ENCODE assay signal across 28 mouse cellular contexts in genomic region chr11:90452134-90452533, GRCm38 (mm10).
A peak's percentile ranks its signal among the peaks of the same experiment; 100 is the strongest.
DNase-seq lines count a peak whose midpoint lies in the region; ATAC-seq and TF ChIP-seq lines count a peak whose summit lies in the region.
"Had no signal": no experiment of that assay in that cellular context is flagged by ENCODE, and none has a peak within 500 bp of the region (broad histone marks: within the 10 kb centered on the region; RNA-seq: fewer than 3 reads in every experiment).

No protein-coding gene starts in this region.

- ATAC-seq in forebrain, embryonic 14.5 days = no peak
- ATAC-seq in hindbrain, embryonic 15.5 days (ENCODE audit: low FRiP score, low read depth) = no peak
- ATAC-seq in hindbrain, embryonic 12.5 days (ENCODE audit: low FRiP score) = no peak
- ATAC-seq in midbrain, embryonic 16.5 days = peak; percentile 60; the same call in 1 of the 2 replicates
- no peak for ATAC-seq in midbrain, embryonic 13.5 days
- no peak for ATAC-seq in midbrain, postnatal 0 days (ENCODE audit: low FRiP score)

- peak; percentile 25 for DNase-seq in forebrain, embryonic 14.5 days (ENCODE audit: low spot score)
- DNase-seq in forebrain, embryonic 10.5 days (ENCODE audit: extremely low spot score, low spot score) = no peak
- DNase-seq in midbrain, postnatal 0 days (ENCODE audit: low spot score) = peak; percentile 53
- no peak for DNase-seq in yolk sac, embryonic 10.5 days (ENCODE audit: low spot score)
- DNase-seq: adrenal gland, adult 2 months; adrenal gland, postnatal 36 days; cerebellum, postnatal 25 days; gastrocnemius, postnatal 25 days; heart, adult 18-20 months; heart, postnatal 4 days; kidney, adult 18-20 months; kidney, postnatal 36 days; lung, postnatal 4 days; right cerebral cortex, postnatal 25 days had no signal

- no peaks in the 10 kb centered on the region for H3K27me3 ChIP-seq in forebrain, embryonic 14.5 days (replicated peaks; ENCODE audit: control insufficient read depth, insufficient read depth, low read length)
- no peaks in the 10 kb centered on the region for H3K27me3 ChIP-seq in forebrain, embryonic 10.5 days (ENCODE audit: poor library complexity, severe bottlenecking)
- H3K27me3 ChIP-seq in hindbrain, embryonic 15.5 days = no peaks in the 10 kb centered on the region
- no peaks in the 10 kb centered on the region for H3K27me3 ChIP-seq in hindbrain, embryonic 12.5 days
- H3K27me3 ChIP-seq in midbrain, embryonic 16.5 days (ENCODE audit: control insufficient read depth, insufficient read depth, low read depth, low read length) = no peaks in the 10 kb centered on the region
- no peaks in the 10 kb centered on the region for H3K27me3 ChIP-seq in midbrain, embryonic 13.5 days
- H3K27me3 ChIP-seq in midbrain, postnatal 0 days (ENCODE audit: insufficient read depth, low read length) = no peaks in the 10 kb centered on the region
- H3K27me3 ChIP-seq: embryonic facial prominence, embryonic 12.5 days; forebrain, embryonic 12.5 days; kidney, embryonic 15.5 days; limb, embryonic 13.5 days; megakaryocyte, embryonic 14.5 days; stomach, embryonic 15.5 days had no signal

- no peak overlapping the region for H3K27ac ChIP-seq in forebrain, embryonic 14.5 days (ENCODE audit: low read depth, low read length)
- no peak overlapping the region for H3K27ac ChIP-seq in forebrain, embryonic 10.5 days
- no peak overlapping the region for H3K27ac ChIP-seq in hindbrain, embryonic 15.5 days (replicated peaks)
- H3K27ac ChIP-seq in hindbrain, embryonic 12.5 days = no peak overlapping the region
- peak overlapping the region; percentile 30; the same call in 1 of the 2 replicates for H3K27ac ChIP-seq in midbrain, embryonic 16.5 days (ENCODE audit: low read length)
- no peak overlapping the region for H3K27ac ChIP-seq in midbrain, embryonic 13.5 days
- peak overlapping the region; percentile 27; the same call in 1 of the 2 replicates for H3K27ac ChIP-seq in midbrain, postnatal 0 days (ENCODE audit: low read depth, low read length)
- H3K27ac ChIP-seq: embryonic facial prominence, embryonic 12.5 days; forebrain, embryonic 12.5 days; kidney, embryonic 15.5 days; layer of hippocampus, adult 2 months; limb, embryonic 13.5 days; stomach, embryonic 15.5 days had no signal

- no peak overlapping the region for H3K4me2 ChIP-seq in forebrain, embryonic 14.5 days (ENCODE audit: low read length)
- 0 out of 2 replicates have a peak overlapping the region, but pooled peaks have one; percentile 3 for H3K4me2 ChIP-seq in hindbrain, embryonic 15.5 days
- no peak overlapping the region for H3K4me2 ChIP-seq in hindbrain, embryonic 12.5 days (replicated peaks)
- H3K4me2 ChIP-seq in midbrain, embryonic 16.5 days (ENCODE audit: low read length) = no peak overlapping the region
- no peak overlapping the region for H3K4me2 ChIP-seq in midbrain, embryonic 13.5 days (replicated peaks)
- no peak overlapping the region for H3K4me2 ChIP-seq in midbrain, postnatal 0 days (ENCODE audit: low read depth, low read length, poor library complexity, severe bottlenecking)
- H3K4me2 ChIP-seq: embryonic facial prominence, embryonic 12.5 days; forebrain, embryonic 12.5 days; heart, embryonic 11.5 days; kidney, embryonic 15.5 days; limb, embryonic 13.5 days; liver, embryonic 11.5 days; stomach, embryonic 15.5 days had no signal

- no peaks in the 10 kb centered on the region for H3K9me3 ChIP-seq in forebrain, embryonic 14.5 days (replicated peaks; ENCODE audit: control insufficient read depth, low read length)
- H3K9me3 ChIP-seq in forebrain, embryonic 10.5 days = no peaks in the 10 kb centered on the region
- H3K9me3 ChIP-seq in hindbrain, embryonic 15.5 days = no peaks in the 10 kb centered on the region
- no peaks in the 10 kb centered on the region for H3K9me3 ChIP-seq in hindbrain, embryonic 12.5 days (replicated peaks)
- H3K9me3 ChIP-seq in midbrain, embryonic 16.5 days (replicated peaks; ENCODE audit: control insufficient read depth, low read length, poor library complexity, severe bottlenecking) = no peaks in the 10 kb centered on the region
- H3K9me3 ChIP-seq in midbrain, embryonic 13.5 days = no peaks in the 10 kb centered on the region
- H3K9me3 ChIP-seq in midbrain, postnatal 0 days (ENCODE audit: low read length) = no peaks in the 10 kb centered on the region
- H3K9me3 ChIP-seq: embryonic facial prominence, embryonic 12.5 days; forebrain, embryonic 12.5 days; kidney, embryonic 15.5 days; limb, embryonic 13.5 days; megakaryocyte, embryonic 14.5 days; stomach, embryonic 15.5 days had no signal

- H3K36me3 ChIP-seq in forebrain, embryonic 14.5 days (ENCODE audit: control insufficient read depth, insufficient read depth, low read length) = no peaks in the 10 kb centered on the region
- H3K36me3 ChIP-seq in forebrain, embryonic 10.5 days (replicated peaks) = no peaks in the 10 kb centered on the region
- H3K36me3 ChIP-seq in hindbrain, embryonic 15.5 days = no peaks in the 10 kb centered on the region
- H3K36me3 ChIP-seq in hindbrain, embryonic 12.5 days = no peaks in the 10 kb centered on the region
- H3K36me3 ChIP-seq in midbrain, embryonic 16.5 days (ENCODE audit: control insufficient read depth, insufficient read depth, low read length) = no peaks in the 10 kb centered on the region
- no peaks in the 10 kb centered on the region for H3K36me3 ChIP-seq in midbrain, embryonic 13.5 days
- no peaks in the 10 kb centered on the region for H3K36me3 ChIP-seq in midbrain, postnatal 0 days (ENCODE audit: insufficient read depth, low read length)
- H3K36me3 ChIP-seq: embryonic facial prominence, embryonic 12.5 days; forebrain, embryonic 12.5 days; kidney, embryonic 15.5 days; limb, embryonic 13.5 days; stomach, embryonic 15.5 days had no signal

- no peak overlapping the region for H3K9ac ChIP-seq in forebrain, embryonic 14.5 days (ENCODE audit: low read length)
- H3K9ac ChIP-seq in hindbrain, embryonic 15.5 days = no peak overlapping the region
- no peak overlapping the region for H3K9ac ChIP-seq in hindbrain, embryonic 12.5 days
- H3K9ac ChIP-seq in midbrain, embryonic 16.5 days (ENCODE audit: low read depth, low read length) = no peak overlapping the region
- H3K9ac ChIP-seq in midbrain, embryonic 13.5 days (replicated peaks) = no peak overlapping the region
- no peak overlapping the region for H3K9ac ChIP-seq in midbrain, postnatal 0 days (replicated peaks; ENCODE audit: low read length, poor library complexity, severe bottlenecking)
- H3K9ac ChIP-seq: embryonic facial prominence, embryonic 12.5 days; forebrain, embryonic 12.5 days; kidney, embryonic 15.5 days; limb, embryonic 13.5 days; stomach, embryonic 15.5 days had no signal

- no peak overlapping the region for H3K4me3 ChIP-seq in forebrain, embryonic 14.5 days (ENCODE audit: low read depth, low read length)
- H3K4me3 ChIP-seq in forebrain, embryonic 10.5 days = no peak overlapping the region
- H3K4me3 ChIP-seq in hindbrain, embryonic 15.5 days = no peak overlapping the region
- no peak overlapping the region for H3K4me3 ChIP-seq in hindbrain, embryonic 12.5 days
- H3K4me3 ChIP-seq in midbrain, embryonic 16.5 days (ENCODE audit: low read depth, low read length) = no peak overlapping the region
- no peak overlapping the region for H3K4me3 ChIP-seq in midbrain, embryonic 13.5 days (replicated peaks)
- no peak overlapping the region for H3K4me3 ChIP-seq in midbrain, postnatal 0 days (ENCODE audit: low read depth, low read length)
- H3K4me3 ChIP-seq: embryonic facial prominence, embryonic 12.5 days; erythroblast, embryonic 14.5 days; forebrain, embryonic 12.5 days; kidney, embryonic 15.5 days; layer of hippocampus, adult 2 months; limb, embryonic 13.5 days; megakaryocyte, embryonic 14.5 days; stomach, embryonic 15.5 days had no signal

- 72% methylated on average over 3 of the region's 3 CpGs for WGBS in forebrain, embryonic 14.5 days
- 81% methylated on average over 3 of the region's 3 CpGs for WGBS in forebrain, embryonic 10.5 days
- WGBS in hindbrain, embryonic 15.5 days = 38% methylated on average over 3 of the region's 3 CpGs
- 48% methylated on average over 3 of the region's 3 CpGs for WGBS in hindbrain, embryonic 12.5 days
- WGBS in midbrain, embryonic 16.5 days = 31% methylated on average over 3 of the region's 3 CpGs
- WGBS in midbrain, embryonic 13.5 days = 58% methylated on average over 3 of the region's 3 CpGs
- 17% methylated on average over 3 of the region's 3 CpGs for WGBS in midbrain, postnatal 0 days

- H3K4me1 ChIP-seq in forebrain, embryonic 14.5 days (ENCODE audit: control insufficient read depth, insufficient read depth, low read length) = no peaks in the 10 kb centered on the region
- H3K4me1 ChIP-seq in forebrain, embryonic 10.5 days = no peaks in the 10 kb centered on the region
- peaks cover 10% of the 10 kb centered on the region for H3K4me1 ChIP-seq in hindbrain, embryonic 15.5 days (replicated peaks)
- no peaks in the 10 kb centered on the region for H3K4me1 ChIP-seq in hindbrain, embryonic 12.5 days
- peaks cover 5% of the 10 kb centered on the region for H3K4me1 ChIP-seq in midbrain, embryonic 16.5 days (ENCODE audit: control insufficient read depth, insufficient read depth, low read length)
- peaks cover 3% of the 10 kb centered on the region; the same call in 1 of the 2 replicates for H3K4me1 ChIP-seq in midbrain, embryonic 13.5 days (replicated peaks)
- H3K4me1 ChIP-seq in midbrain, postnatal 0 days (ENCODE audit: insufficient read depth, low read length) = no peaks in the 10 kb centered on the region; the same call in 1 of the 2 replicates
- H3K4me1 ChIP-seq: forebrain, embryonic 12.5 days; kidney, embryonic 15.5 days; limb, embryonic 13.5 days; megakaryocyte, embryonic 14.5 days; stomach, embryonic 15.5 days had no signal

- TF ChIP-seq CTCF in midbrain, postnatal 0 days (IDR thresholded peaks at IDR 0.05) = no peak

Comparison
In these comparisons a context has a peak if more than half of its experiments do, and no peak if none do; other contexts are left out.
1. DNase-seq: peak in forebrain, embryonic 14.5 days (single experiment) and midbrain, postnatal 0 days (single experiment); none in forebrain, embryonic 10.5 days (single experiment) and yolk sac, embryonic 10.5 days (single experiment).
2. H3K27ac ChIP-seq: peak in midbrain, embryonic 16.5 days (single experiment) and midbrain, postnatal 0 days (single experiment); none in forebrain, embryonic 14.5 days (single experiment), forebrain, embryonic 10.5 days (single experiment), hindbrain, embryonic 15.5 days (single experiment), hindbrain, embryonic 12.5 days (single experiment) and midbrain, embryonic 13.5 days (single experiment).